Mouse (Mus musculus): ENCODE measurements around the gene Snn. TPM values are rescaled to one million over a fixed set of nuclear protein-coding genes. Genes with fewer than 3 reads are reported as not detected.

The Snn gene
- polyA plus RNA-seq, 1 experiment from 2014 or later = 42.9 TPM

GRCm38 (mm10) chr16:11124110-11124509 lies 63.4 kb downstream of the Snn start:
- H3K27ac ChIP-seq (ENCODE audit: low read length) = no peak overlapping the region

More at GRCm38 (mm10) chr16:11124110-11124509, 63.4 kb downstream of the Snn start:
- H3K36me3 ChIP-seq (ENCODE audit: control insufficient read depth, insufficient read depth, low read length) = peaks cover 23% of the 10 kb centered on the region
- H3K4me3 ChIP-seq (ENCODE audit: low read length) = no peak overlapping the region
- no peaks in the 10 kb centered on the region for H3K4me1 ChIP-seq (replicated peaks; ENCODE audit: control insufficient read depth, insufficient read depth, low read length)
- ATAC-seq (ENCODE audit: low read depth) = no peak
- WGBS = 78% methylated on average over 1 of the region's 1 CpGs
- H3K27me3 ChIP-seq (ENCODE audit: control insufficient read depth, insufficient read depth, low read depth, low read length) = no peaks in the 10 kb centered on the region
- H3K9ac ChIP-seq (ENCODE audit: low read length) = no peak overlapping the region
- no peak overlapping the region for H3K4me2 ChIP-seq (ENCODE audit: low read depth, low read length)
- no peaks in the 10 kb centered on the region for H3K9me3 ChIP-seq (ENCODE audit: control insufficient read depth, low read length)

Other genes starting within 250 kb of the Snn start
- gene Gm11172, start 248.0 kb upstream of the Snn start, polyA plus RNA-seq (2015; fragmentation: Nextera tagmentation; extraction: Ambion mirVana) = not detected in 2 replicates
- 3.1 and 3.4 TPM in 2 replicates for gene Rmi2, start 225.9 kb upstream of the Snn start, polyA plus RNA-seq (2015; fragmentation: Nextera tagmentation; extraction: Ambion mirVana)
- gene Litaf, start 5.2 kb downstream of the Snn start, polyA plus RNA-seq (2015; fragmentation: Nextera tagmentation; extraction: Ambion mirVana) = 110 and 111 TPM in 2 replicates
- gene Txndc11, start 73.7 kb downstream of the Snn start, polyA plus RNA-seq (2015; fragmentation: Nextera tagmentation; extraction: Ambion mirVana) = 30.1 and 30.8 TPM in 2 replicates
- gene Zc3h7a, start 115.4 kb downstream of the Snn start, polyA plus RNA-seq (2015; fragmentation: Nextera tagmentation; extraction: Ambion mirVana) = 107 and 109 TPM in 2 replicates
- gene Rsl1d1, start 142.4 kb downstream of the Snn start, polyA plus RNA-seq (2015; fragmentation: Nextera tagmentation; extraction: Ambion mirVana) = 138 and 144 TPM in 2 replicates
- 57.5 and 60.1 TPM in 2 replicates for gene Gspt1, start 193.4 kb downstream of the Snn start, polyA plus RNA-seq (2015; fragmentation: Nextera tagmentation; extraction: Ambion mirVana)

Data from lung, embryonic 16.5 days (tissue).